Mouse (Mus musculus) erythroblast, adult 5-6 weeks (primary cell): ENCODE results near the gene Tceal6. TPM values are rescaled to one million over a fixed set of nuclear protein-coding genes. Genes with fewer than 3 reads are reported as not detected.
"Not testable (repeated sequence)": the region's sequence is repeated elsewhere in the genome, so short reads cannot be mapped to it uniquely, and the experiment has no call there.

ENCODE experiments used
- ATAC-seq: replicated peaks from 2 replicates; pipeline ENCODE4 v1.8.0; 2016; ENCODE audit warnings: moderate number of reproducible peaks, mild to moderate bottlenecking, moderate TSS enrichment, inconsistent platforms; ENCODE audit not compliant: poor library complexity, low FRiP score, severe bottlenecking
- total RNA-seq, 2 experiments: library from RNA; stranded (forward) in 1 of 2; stranded (reverse) in 1 of 2; fragments of 150-400 nt in 1 of 2; fragments of 200-764, 138-1000 nt in 1 of 2; gene quantifications; 2 replicates each; pipeline versions ENCODE4 v1.2.3 to v1.2.4; 2015 to 2017; ENCODE audit warnings: low replicate concordance in 2 of 2

The Tceal6 gene
- total RNA-seq (2015; ENCODE audit: low replicate concordance) (not detected in 2 replicates), total RNA-seq (2017; ENCODE audit: low replicate concordance) (not detected in 2 replicates)

- ATAC-seq = no peak
These were observed at the start of gene Tceal6 for GRCm38 (mm10) chrX:135210436-135211221. Tceal6 (minus strand) TSS chrX:135210687.

GRCm38 (mm10) chrX:135209773-135210435, 583 bp downstream of the Tceal6 start:
- not testable (repeated sequence) for ATAC-seq

DNA sequence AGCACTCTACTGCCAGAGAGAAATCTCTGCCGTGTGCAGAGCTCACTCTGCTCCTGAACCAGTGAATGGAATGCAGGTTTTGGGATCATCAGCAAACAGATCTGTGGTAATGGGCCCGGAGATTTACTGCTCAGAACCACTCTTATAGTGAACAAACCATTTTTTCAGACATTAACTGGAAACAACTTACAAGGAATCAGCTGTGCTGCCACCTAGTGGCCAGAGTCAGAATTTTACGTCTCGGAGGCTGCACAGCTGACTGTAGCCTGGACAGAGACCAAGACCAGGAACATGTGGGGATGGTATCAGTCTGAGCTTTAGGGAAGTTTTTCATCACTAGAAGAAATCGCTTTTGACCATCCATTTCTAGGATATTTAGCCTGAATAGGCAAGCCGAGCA, 20.6 kb downstream of the Tceal6 start:
- ATAC-seq = not testable (repeated sequence)

- not testable (repeated sequence) for ATAC-seq
These were observed 21.8 kb downstream of the Tceal6 start for GRCm38 (mm10) chrX:135188661-135189060.

DNA sequence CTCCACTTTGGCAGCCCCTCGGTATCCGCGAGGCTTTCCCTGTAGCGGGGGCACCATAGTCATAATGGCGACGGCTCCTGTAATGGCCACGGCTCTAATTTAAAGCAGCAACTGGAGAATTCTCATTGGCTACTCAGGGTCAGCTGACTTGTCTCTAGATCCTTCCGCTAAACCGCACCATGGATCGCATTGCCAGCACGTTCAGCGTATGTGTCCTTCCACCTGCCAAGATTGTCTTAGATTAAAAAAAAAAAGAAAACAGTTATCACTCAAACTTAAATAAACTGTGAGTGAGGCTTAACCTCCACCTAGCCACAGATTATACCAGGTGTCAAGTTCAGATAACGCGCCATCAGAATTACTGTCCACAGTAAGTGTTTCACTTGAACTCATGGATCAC, 33.0 kb downstream of the Tceal6 start, which contains the start of gene Gm15023:
TSS of gene Gm15023 (minus strand) at position 101 of the 400 bp plus-strand sequence.
- ATAC-seq = not testable (repeated sequence)

Other genes with a start within 250 kb of the Tceal6 start
- gene Nxf2, start 245.9 kb downstream of the Tceal6 start, total RNA-seq (2015; ENCODE audit: low replicate concordance) = 1.0 TPM in 1 of 2 replicates, not detected in the other
- not detected in 2 replicates for gene Nxf2, start 245.9 kb downstream of the Tceal6 start, total RNA-seq (2017; ENCODE audit: low replicate concordance)
- 0.19 and 1.3 TPM in 2 replicates for gene Zmat1, start 201.5 kb downstream of the Tceal6 start, total RNA-seq (2015; ENCODE audit: low replicate concordance)
- 0.56 and 0.68 TPM in 2 replicates for gene Zmat1, start 201.5 kb downstream of the Tceal6 start, total RNA-seq (2017; ENCODE audit: low replicate concordance)
- gene Gm15023, start 33.1 kb downstream of the Tceal6 start, total RNA-seq (2015; ENCODE audit: low replicate concordance) = not detected in 2 replicates
- 0.09 TPM in 1 of 2 replicates, not detected in the other for gene Gm15023, start 33.1 kb downstream of the Tceal6 start, total RNA-seq (2017; ENCODE audit: low replicate concordance)
- not detected in 2 replicates for gene Pramel3, start 91.6 kb upstream of the Tceal6 start, total RNA-seq (2015; ENCODE audit: low replicate concordance)
- gene Pramel3, start 91.6 kb upstream of the Tceal6 start, total RNA-seq (2017; ENCODE audit: low replicate concordance) = not detected in 2 replicates
- not detected in 2 replicates for gene Gm5128, start 162.6 kb upstream of the Tceal6 start, total RNA-seq (2015; ENCODE audit: low replicate concordance)
- not detected in 2 replicates for gene Gm5128, start 162.6 kb upstream of the Tceal6 start, total RNA-seq (2017; ENCODE audit: low replicate concordance)
- not detected in 2 replicates for gene Gm7903, start 223.1 kb upstream of the Tceal6 start, total RNA-seq (2015; ENCODE audit: low replicate concordance)
- gene Gm7903, start 223.1 kb upstream of the Tceal6 start, total RNA-seq (2017; ENCODE audit: low replicate concordance) = 0.17 TPM in 1 of 2 replicates, not detected in the other